Mouse (Mus musculus): ENCODE results near the gene Fam166b. TPM values are rescaled to one million over a fixed set of nuclear protein-coding genes. Genes with fewer than 3 reads are reported as not detected.

Fam166b gene
- polyA plus RNA-seq, 1 experiment: not detected

GRCm38 (mm10) chr4:43418973-43419656, 9.8 kb downstream of the Fam166b start:
- Histone ChIP-seq H3K27ac (ENCODE audit: insufficient read depth, low read length) (no peak overlapping the region), H3K36me3 (ENCODE audit: control insufficient read depth, insufficient read depth, low read length) (no peaks in the 10 kb centered on the region), H3K4me1 (ENCODE audit: control insufficient read depth, insufficient read depth, insufficient read length) (no peaks in the 10 kb centered on the region), H3K27me3 (ENCODE audit: control insufficient read depth, insufficient read depth, low read length) (no peaks in the 10 kb centered on the region), H3K4me3 (ENCODE audit: extremely low read depth, insufficient read depth, insufficient read length) (no peak overlapping the region)
- WGBS: 68% methylated on average over 15 of the region's 15 CpGs
- TF ChIP-seq POLR2A (IDR thresholded peaks at IDR 0.05; ENCODE audit: low read depth, low read length) (no peak), CTCF (IDR thresholded peaks at IDR 0.05; ENCODE audit: extremely low read depth, insufficient read depth, insufficient read length, insufficient replicate concordance) (no peak)
- no peak for DNase-seq (ENCODE audit: low read depth in 1 of 2, low spot score in 2 of 2)

- Histone ChIP-seq H3K27me3 (ENCODE audit: control insufficient read depth, insufficient read depth, low read length) (no peaks in the 10 kb centered on the region), H3K4me3 (ENCODE audit: extremely low read depth, insufficient read depth, insufficient read length) (no peak overlapping the region), H3K4me1 (ENCODE audit: control insufficient read depth, insufficient read depth, insufficient read length) (no peaks in the 10 kb centered on the region), H3K27ac (ENCODE audit: insufficient read depth, low read length) (no peak overlapping the region), H3K36me3 (ENCODE audit: control insufficient read depth, insufficient read depth, low read length) (no peaks in the 10 kb centered on the region)
- 76% methylated on average over 4 of the region's 4 CpGs for WGBS
- DNase-seq (ENCODE audit: low read depth in 1 of 2, low spot score in 2 of 2): no peak
- TF ChIP-seq CTCF (IDR thresholded peaks at IDR 0.05; ENCODE audit: extremely low read depth, insufficient read depth, insufficient read length, insufficient replicate concordance) (no peak), POLR2A (IDR thresholded peaks at IDR 0.05; ENCODE audit: low read depth, low read length) (no peak)
These were observed 10.5 kb downstream of the Fam166b start for GRCm38 (mm10) chr4:43418450-43418849.

- TF ChIP-seq CTCF (IDR thresholded peaks at IDR 0.05; ENCODE audit: extremely low read depth, insufficient read depth, insufficient read length, insufficient replicate concordance) (no peak), POLR2A (IDR thresholded peaks at IDR 0.05; ENCODE audit: low read depth, low read length) (no peak)
- DNase-seq (ENCODE audit: low read depth in 1 of 2, low spot score in 2 of 2): no peak
- no peaks in the 10 kb centered on the region for H3K27me3 ChIP-seq (ENCODE audit: control insufficient read depth, insufficient read depth, low read length)
- H3K36me3 ChIP-seq (ENCODE audit: control insufficient read depth, insufficient read depth, low read length): no peaks in the 10 kb centered on the region
- H3K4me1 ChIP-seq (ENCODE audit: control insufficient read depth, insufficient read depth, insufficient read length): no peaks in the 10 kb centered on the region
- 74% methylated on average over 16 of the region's 16 CpGs for WGBS
- no peak overlapping the region for H3K4me3 ChIP-seq (ENCODE audit: extremely low read depth, insufficient read depth, insufficient read length)
- no peak overlapping the region for H3K27ac ChIP-seq (ENCODE audit: insufficient read depth, low read length)
These were observed 11.5 kb downstream of the Fam166b start for GRCm38 (mm10) chr4:43417269-43418062.

GRCm38 (mm10) chr4:43416071-43416490, 12.9 kb downstream of the Fam166b start:
- H3K4me1 ChIP-seq (ENCODE audit: control insufficient read depth, insufficient read depth, insufficient read length): no peaks in the 10 kb centered on the region
- no peak for TF ChIP-seq CTCF (IDR thresholded peaks at IDR 0.05; ENCODE audit: extremely low read depth, insufficient read depth, insufficient read length, insufficient replicate concordance)
- TF ChIP-seq POLR2A (IDR thresholded peaks at IDR 0.05; ENCODE audit: low read depth, low read length): no peak
- no peaks in the 10 kb centered on the region for H3K36me3 ChIP-seq (ENCODE audit: control insufficient read depth, insufficient read depth, low read length)
- 93% methylated on average over 22 of the region's 22 CpGs for WGBS
- H3K27ac ChIP-seq (ENCODE audit: insufficient read depth, low read length): no peak overlapping the region
- H3K27me3 ChIP-seq (ENCODE audit: control insufficient read depth, insufficient read depth, low read length): no peaks in the 10 kb centered on the region
- no peak overlapping the region for H3K4me3 ChIP-seq (ENCODE audit: extremely low read depth, insufficient read depth, insufficient read length)
- DNase-seq (ENCODE audit: low read depth in 1 of 2, low spot score in 2 of 2): no peak

- no peaks in the 10 kb centered on the region for H3K36me3 ChIP-seq (ENCODE audit: control insufficient read depth, insufficient read depth, low read length)
- no peak for DNase-seq (ENCODE audit: low read depth in 1 of 2, low spot score in 2 of 2)
- 91% methylated on average over 29 of the region's 29 CpGs for WGBS
These were observed 13.5 kb downstream of the Fam166b start for GRCm38 (mm10) chr4:43415221-43416070.

GRCm38 (mm10) chr4:43414761-43415160, 14.2 kb downstream of the Fam166b start:
- whole genome bisulfite sequencing: 89% methylated on average over 14 of the region's 14 CpGs
- no peaks in the 10 kb centered on the region for H3K4me1 ChIP-seq (ENCODE audit: control insufficient read depth, insufficient read depth, insufficient read length)
- no peak for DNase-seq (ENCODE audit: low read depth in 1 of 2, low spot score in 2 of 2)
- no peak overlapping the region for H3K27ac ChIP-seq (ENCODE audit: insufficient read depth, low read length)
- no peak for TF ChIP-seq CTCF (IDR thresholded peaks at IDR 0.05; ENCODE audit: extremely low read depth, insufficient read depth, insufficient read length, insufficient replicate concordance)
- no peak for TF ChIP-seq POLR2A (IDR thresholded peaks at IDR 0.05; ENCODE audit: low read depth, low read length)
- H3K4me3 ChIP-seq (ENCODE audit: extremely low read depth, insufficient read depth, insufficient read length): no peak overlapping the region
- no peaks in the 10 kb centered on the region for H3K36me3 ChIP-seq (ENCODE audit: control insufficient read depth, insufficient read depth, low read length)
- H3K27me3 ChIP-seq (ENCODE audit: control insufficient read depth, insufficient read depth, low read length): no peaks in the 10 kb centered on the region

More at GRCm38 (mm10) chr4:43415221-43416070, 13.5 kb downstream of the Fam166b start:
- Histone ChIP-seq H3K27me3 (ENCODE audit: control insufficient read depth, insufficient read depth, low read length) (no peaks in the 10 kb centered on the region), H3K27ac (ENCODE audit: insufficient read depth, low read length) (no peak overlapping the region), H3K4me1 (ENCODE audit: control insufficient read depth, insufficient read depth, insufficient read length) (no peaks in the 10 kb centered on the region), H3K4me3 (ENCODE audit: extremely low read depth, insufficient read depth, insufficient read length) (no peak overlapping the region)
- TF ChIP-seq CTCF (IDR thresholded peaks at IDR 0.05; ENCODE audit: extremely low read depth, insufficient read depth, insufficient read length, insufficient replicate concordance) (no peak), POLR2A (IDR thresholded peaks at IDR 0.05; ENCODE audit: low read depth, low read length) (no peak)

Measured in spleen, adult 2 months (tissue).